Mouse (Mus musculus) embryonic facial prominence, embryonic 15.5 days (tissue): ENCODE data around the gene Ptger3. TPM values are rescaled to one million over a fixed set of nuclear protein-coding genes. Genes with fewer than 3 reads are reported as not detected.

Experiments used
- ATAC-seq: fragments of 200-750 bp; cut with Nextera tagmentation; 2 replicates; pipeline ENCODE4 v1.8.0; 2017; ENCODE audit warnings: low read depth, moderate TSS enrichment; ENCODE audit not compliant: insufficient number of reproducible peaks, low FRiP score, low TSS enrichment
- H3K27ac ChIP-seq: fragments of 300-500 bp; sonication (generic); replicated peaks from 2 replicates; pipeline ENCODE4 v1.5.1; 2015; ENCODE audit warnings: mild to moderate bottlenecking, inconsistent platforms
- H3K27me3 ChIP-seq: fragments of 300-500 bp; sonication (generic); 2 replicates; pipeline ENCODE4 v1.6.1; 2015; ENCODE audit warnings: inconsistent platforms
- H3K36me3 ChIP-seq: fragments of 300-500 bp; sonication (generic); 2 replicates; pipeline ENCODE4 v1.6.1; 2015; ENCODE audit warnings: mild to moderate bottlenecking, inconsistent platforms
- H3K4me1 ChIP-seq: fragments of 300-500 bp; sonication (generic); 2 replicates; pipeline ENCODE4 v1.6.1; 2015; ENCODE audit warnings: inconsistent platforms
- H3K4me2 ChIP-seq: fragments of 300-500 bp; sonication (generic); replicated peaks from 2 replicates; pipeline ENCODE4 v1.6.1; 2015; ENCODE audit warnings: mild to moderate bottlenecking, inconsistent platforms
- H3K4me3 ChIP-seq: fragments of 300-500 bp; sonication (generic); replicated peaks from 2 replicates; pipeline ENCODE4 v1.5.1; 2015; ENCODE audit warnings: mild to moderate bottlenecking, inconsistent platforms
- H3K9ac ChIP-seq: fragments of 300-500 bp; sonication (generic); 2 replicates; pipeline ENCODE4 v1.6.1; 2015; ENCODE audit warnings: inconsistent platforms
- H3K9me3 ChIP-seq: fragments of 300-500 bp; sonication (generic); replicated peaks from 2 replicates; pipeline ENCODE4 v1.6.1; 2016; ENCODE audit warnings: inconsistent platforms
- WGBS: fragments of 180-500 bp; shearing (Covaris S2); methylation state at CpG from one replicate; pipeline ENCODE4 v1.1.7; 2015; 5-methylcytosine and 5-hydroxymethylcytosine counted together
- polyA plus RNA-seq: library from polyadenylated mRNA; unstranded; fragments of >200 nt; fragmentation: Nextera tagmentation; extraction: Ambion mirVana; gene quantifications from 2 replicates; pipeline ENCODE4 v1.2.1, GENCODE M21; 2015

The Ptger3 gene
- polyA plus RNA-seq, 1 experiment from 2014 or later = 14.1 TPM

GRCm38 (mm10) chr3:157597837-157598379, 31.2 kb downstream of the Ptger3 start:
- Histone ChIP-seq H3K27me3 (no peaks in the 10 kb centered on the region), H3K4me3 (no peak overlapping the region), H3K36me3 (no peaks in the 10 kb centered on the region), H3K9me3 (no peaks in the 10 kb centered on the region), H3K27ac (no peak overlapping the region; the same call in 1 of the 2 replicates), H3K4me2 (no peak overlapping the region), H3K4me1 (no peaks in the 10 kb centered on the region), H3K9ac (no peak overlapping the region)
- WGBS = 66% methylated on average over 7 of the region's 7 CpGs
- ATAC-seq = no peak

- Histone ChIP-seq H3K9me3 (no peaks in the 10 kb centered on the region), H3K4me3 (no peak overlapping the region), H3K9ac (no peak overlapping the region), H3K4me2 (no peak overlapping the region), H3K36me3 (no peaks in the 10 kb centered on the region), H3K27ac (no peak overlapping the region), H3K27me3 (no peaks in the 10 kb centered on the region), H3K4me1 (no peaks in the 10 kb centered on the region)
- 62% methylated on average over 6 of the region's 6 CpGs for WGBS
- ATAC-seq = no peak
Observed at GRCm38 (mm10) chr3:157604684-157605410, 38.2 kb downstream of the Ptger3 start.

GRCm38 (mm10) chr3:157605411-157605740, 38.7 kb downstream of the Ptger3 start:
- no peak overlapping the region for H3K4me2 ChIP-seq
- ATAC-seq = no peak
- H3K4me1 ChIP-seq = no peaks in the 10 kb centered on the region
- no peak overlapping the region for H3K9ac ChIP-seq
- no peaks in the 10 kb centered on the region for H3K9me3 ChIP-seq
- no peak overlapping the region for H3K4me3 ChIP-seq
- H3K27ac ChIP-seq = no peak overlapping the region
- no peaks in the 10 kb centered on the region for H3K27me3 ChIP-seq
- H3K36me3 ChIP-seq = no peaks in the 10 kb centered on the region

GRCm38 (mm10) chr3:157613542-157613941, 46.9 kb downstream of the Ptger3 start:
- Histone ChIP-seq H3K36me3 (no peaks in the 10 kb centered on the region), H3K9me3 (no peaks in the 10 kb centered on the region), H3K27ac (no peak overlapping the region), H3K4me3 (no peak overlapping the region), H3K4me2 (no peak overlapping the region), H3K27me3 (no peaks in the 10 kb centered on the region), H3K4me1 (no peaks in the 10 kb centered on the region), H3K9ac (no peak overlapping the region)
- no peak for ATAC-seq
- WGBS = 43% methylated on average over 1 of the region's 1 CpGs

DNA sequence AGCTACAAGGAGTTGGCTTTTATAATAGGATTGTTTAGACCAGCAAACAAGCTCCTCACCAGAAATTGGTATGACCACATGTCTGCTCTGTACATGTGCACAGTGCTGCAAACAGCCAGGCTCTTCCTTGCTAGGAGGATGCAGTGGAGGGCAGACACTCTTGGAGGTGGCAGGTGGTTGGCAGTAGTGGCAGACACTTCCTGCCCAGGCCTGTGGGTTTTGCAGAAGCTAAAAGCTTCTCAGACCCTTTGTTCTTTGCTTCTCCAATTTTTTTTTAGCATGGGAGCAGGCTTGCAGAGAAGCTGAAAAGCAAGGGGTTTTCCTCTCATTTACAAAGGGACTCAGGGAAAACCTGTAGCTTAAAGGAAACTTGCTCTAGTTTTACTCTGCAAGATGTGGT, 50.3 kb downstream of the Ptger3 start:
- no peak for ATAC-seq
- Histone ChIP-seq H3K4me2 (no peak overlapping the region), H3K9me3 (no peaks in the 10 kb centered on the region), H3K36me3 (no peaks in the 10 kb centered on the region), H3K27me3 (no peaks in the 10 kb centered on the region), H3K27ac (no peak overlapping the region), H3K4me1 (no peaks in the 10 kb centered on the region), H3K9ac (no peak overlapping the region), H3K4me3 (no peak overlapping the region)

DNA sequence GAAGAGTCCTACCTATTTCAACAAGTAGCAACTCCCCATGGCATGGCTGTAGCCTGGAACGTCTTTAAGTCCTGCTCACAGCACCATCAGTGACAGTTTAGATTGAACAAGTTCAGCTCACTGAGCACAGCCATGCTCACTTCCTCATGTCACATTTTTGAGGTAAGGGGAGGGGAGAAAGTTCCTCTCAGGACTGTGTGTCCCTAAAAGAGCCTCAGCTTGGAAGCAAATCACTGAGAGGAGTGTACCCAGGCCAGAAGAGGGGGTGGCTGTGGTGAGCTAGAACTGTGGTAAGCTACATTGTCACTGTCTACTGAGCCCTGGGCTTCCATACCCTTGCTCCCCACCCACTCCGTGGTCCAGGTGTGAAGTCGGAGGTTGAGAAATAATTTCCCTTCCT, 60.7 kb downstream of the Ptger3 start:
- H3K9ac ChIP-seq = no peak overlapping the region
- no peaks in the 10 kb centered on the region for H3K36me3 ChIP-seq
- no peak overlapping the region for H3K27ac ChIP-seq
- no peak overlapping the region for H3K4me3 ChIP-seq
- H3K27me3 ChIP-seq = no peaks in the 10 kb centered on the region
- no peaks in the 10 kb centered on the region for H3K9me3 ChIP-seq
- peak; percentile 65; the same call in 1 of the 2 replicates for ATAC-seq
- 64% methylated on average over 3 of the region's 3 CpGs for WGBS
- no peaks in the 10 kb centered on the region for H3K4me1 ChIP-seq
- H3K4me2 ChIP-seq = no peak overlapping the region

DNA sequence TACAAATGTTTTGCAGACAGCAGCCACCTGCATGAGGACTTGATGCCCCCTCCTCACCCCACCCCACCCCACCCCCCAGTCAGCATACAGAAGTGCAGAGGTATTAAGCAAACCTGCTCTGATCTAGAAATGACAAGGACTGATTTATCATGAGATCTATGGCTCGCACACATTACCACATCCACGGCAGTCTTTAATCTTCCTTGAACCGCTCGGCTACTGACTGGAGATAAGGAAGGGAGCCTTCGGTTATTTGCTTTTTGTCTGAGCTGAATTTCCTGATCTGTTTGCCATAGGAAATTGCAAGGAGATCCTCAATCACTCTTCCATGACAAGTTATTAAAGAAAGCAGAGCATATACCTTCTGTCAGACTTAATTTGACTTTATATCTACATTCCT, 64.0 kb downstream of the Ptger3 start:
- no peak for ATAC-seq
- Histone ChIP-seq H3K9ac (no peak overlapping the region), H3K27ac (no peak overlapping the region), H3K4me3 (no peak overlapping the region), H3K9me3 (no peaks in the 10 kb centered on the region), H3K36me3 (no peaks in the 10 kb centered on the region), H3K4me1 (no peaks in the 10 kb centered on the region), H3K4me2 (no peak overlapping the region), H3K27me3 (no peaks in the 10 kb centered on the region)
- 64% methylated on average over 5 of the region's 5 CpGs for WGBS

- Histone ChIP-seq H3K9ac (no peak overlapping the region), H3K4me3 (no peak overlapping the region), H3K4me2 (no peak overlapping the region), H3K9me3 (no peaks in the 10 kb centered on the region), H3K36me3 (no peaks in the 10 kb centered on the region), H3K4me1 (no peaks in the 10 kb centered on the region), H3K27me3 (no peaks in the 10 kb centered on the region), H3K27ac (no peak overlapping the region)
- 39% methylated on average over 2 of the region's 2 CpGs for WGBS
- no peak for ATAC-seq
Observed at GRCm38 (mm10) chr3:157631383-157631782, 64.7 kb downstream of the Ptger3 start.

DNA sequence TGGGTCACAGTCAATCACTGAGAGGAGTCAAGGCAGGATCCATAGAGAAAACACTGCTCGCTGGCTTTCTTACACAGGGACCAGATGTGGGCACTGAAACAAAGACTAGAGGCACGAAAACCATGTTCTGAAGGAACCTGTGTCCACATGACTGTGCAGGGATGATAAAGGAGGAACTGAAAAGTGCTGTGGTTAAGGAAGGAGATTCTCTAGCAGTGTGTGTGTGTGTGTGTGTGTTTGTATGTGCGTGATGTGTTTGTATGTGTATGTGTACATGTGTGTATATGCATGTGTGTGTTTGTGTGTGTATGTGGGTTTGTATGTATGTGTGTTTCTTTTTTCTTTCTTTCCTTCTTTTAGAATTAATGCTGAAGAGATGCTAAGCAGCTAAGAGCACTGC, 67.7 kb downstream of the Ptger3 start:
- ATAC-seq = no peak
- Histone ChIP-seq H3K27me3 (no peaks in the 10 kb centered on the region), H3K36me3 (no peaks in the 10 kb centered on the region), H3K4me1 (no peaks in the 10 kb centered on the region), H3K4me2 (no peak overlapping the region), H3K9ac (no peak overlapping the region), H3K9me3 (no peaks in the 10 kb centered on the region), H3K27ac (no peak overlapping the region), H3K4me3 (no peak overlapping the region)
- WGBS = 79% methylated on average over 3 of the region's 3 CpGs

GRCm38 (mm10) chr3:157635713-157636112, 69.0 kb downstream of the Ptger3 start:
- Histone ChIP-seq H3K9me3 (no peaks in the 10 kb centered on the region), H3K9ac (no peak overlapping the region), H3K4me1 (no peaks in the 10 kb centered on the region), H3K36me3 (no peaks in the 10 kb centered on the region), H3K4me3 (no peak overlapping the region), H3K27ac (no peak overlapping the region), H3K4me2 (no peak overlapping the region), H3K27me3 (no peaks in the 10 kb centered on the region)
- ATAC-seq = no peak
- WGBS = 76% methylated on average over 4 of the region's 4 CpGs

DNA sequence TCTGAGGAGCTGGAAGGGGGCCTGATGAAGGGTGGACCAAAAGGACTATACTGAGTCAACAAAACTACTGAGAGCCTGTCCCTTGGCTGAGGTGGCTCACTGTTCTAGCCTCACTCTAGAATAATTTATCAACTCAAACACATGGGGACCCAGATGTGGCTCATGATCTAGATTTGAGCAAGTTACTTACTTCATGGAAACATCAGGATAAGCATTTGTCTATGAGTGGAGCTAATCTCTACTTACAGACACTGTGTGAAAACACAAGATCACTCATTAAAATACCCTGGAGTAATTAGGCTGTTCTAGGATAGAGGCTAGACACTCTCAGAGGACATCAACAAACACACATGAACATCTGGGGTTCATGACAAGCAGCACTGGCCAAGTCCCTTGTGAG, 70.2 kb downstream of the Ptger3 start:
- ATAC-seq = no peak
- Histone ChIP-seq H3K27me3 (no peaks in the 10 kb centered on the region), H3K9ac (no peak overlapping the region), H3K4me3 (no peak overlapping the region), H3K4me1 (no peaks in the 10 kb centered on the region), H3K4me2 (no peak overlapping the region), H3K27ac (no peak overlapping the region), H3K9me3 (no peaks in the 10 kb centered on the region), H3K36me3 (no peaks in the 10 kb centered on the region)

DNA sequence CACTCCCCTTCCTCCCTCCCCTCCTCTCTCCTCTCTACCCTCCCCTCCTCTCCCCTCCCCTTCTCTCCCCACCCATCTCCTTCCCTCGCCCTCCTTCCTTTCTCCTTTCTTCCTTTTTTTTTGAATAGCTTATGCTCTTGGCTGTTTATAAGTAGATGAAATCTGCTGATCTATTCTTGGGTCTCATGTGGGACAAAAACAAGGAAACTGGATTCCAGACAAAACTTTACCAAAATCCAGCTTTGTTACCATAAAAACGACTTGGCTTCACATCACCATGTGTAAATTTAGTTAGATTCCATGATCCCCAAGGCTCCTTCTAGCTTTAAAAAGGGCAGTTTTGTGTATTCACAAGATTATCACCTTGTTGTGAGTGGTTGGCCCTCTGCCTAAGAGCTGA, 70.6 kb downstream of the Ptger3 start:
- H3K27me3 ChIP-seq = no peaks in the 10 kb centered on the region
- no peak for ATAC-seq
- WGBS = 60% methylated on average over 2 of the region's 2 CpGs
- no peak overlapping the region for H3K27ac ChIP-seq
- no peak overlapping the region for H3K9ac ChIP-seq
- H3K4me2 ChIP-seq = no peak overlapping the region
- H3K4me1 ChIP-seq = no peaks in the 10 kb centered on the region
- no peaks in the 10 kb centered on the region for H3K36me3 ChIP-seq
- no peaks in the 10 kb centered on the region for H3K9me3 ChIP-seq
- H3K4me3 ChIP-seq = no peak overlapping the region
